Mouse (Mus musculus): ENCODE measurements around the gene Ugt1a5. TPM values are rescaled to one million over a fixed set of nuclear protein-coding genes. Genes with fewer than 3 reads are reported as not detected.
"Not testable (repeated sequence)": the region's sequence is repeated elsewhere in the genome, so short reads cannot be mapped to it uniquely, and the experiment has no call there.

Ugt1a5 gene
- polyA plus RNA-seq, 1 experiment from 2014 or later = not detected

DNA sequence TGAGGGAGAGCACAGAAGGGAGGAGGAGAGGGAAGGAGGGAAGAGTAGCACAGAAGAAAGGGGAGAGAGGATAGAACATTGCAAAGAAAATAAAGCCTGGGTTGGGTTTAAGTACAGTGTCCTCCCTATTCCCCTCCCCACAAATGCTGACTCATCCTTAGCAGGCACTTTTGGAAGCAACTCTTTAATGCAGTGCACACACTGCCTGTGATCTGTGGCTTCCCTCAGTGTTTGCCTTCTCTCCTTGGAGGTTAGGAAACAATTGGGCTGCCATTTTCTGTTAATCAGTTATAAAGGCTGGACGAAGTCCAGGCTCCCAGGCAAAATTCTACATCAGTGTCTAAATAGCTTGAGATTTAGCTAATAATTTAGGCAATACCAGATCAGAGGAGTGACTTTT, 25.3 kb upstream of the Ugt1a5 start:
- H3K4me1 ChIP-seq (replicated peaks); ATAC-seq; H3K9ac ChIP-seq (replicated peaks); H3K4me2 ChIP-seq (replicated peaks); H3K36me3 ChIP-seq; H3K9me3 ChIP-seq; H3K27me3 ChIP-seq; H3K27ac ChIP-seq; H3K4me3 ChIP-seq (replicated peaks): not testable (repeated sequence)
- WGBS = 47% methylated on average over 1 of the region's 1 CpGs

DNA sequence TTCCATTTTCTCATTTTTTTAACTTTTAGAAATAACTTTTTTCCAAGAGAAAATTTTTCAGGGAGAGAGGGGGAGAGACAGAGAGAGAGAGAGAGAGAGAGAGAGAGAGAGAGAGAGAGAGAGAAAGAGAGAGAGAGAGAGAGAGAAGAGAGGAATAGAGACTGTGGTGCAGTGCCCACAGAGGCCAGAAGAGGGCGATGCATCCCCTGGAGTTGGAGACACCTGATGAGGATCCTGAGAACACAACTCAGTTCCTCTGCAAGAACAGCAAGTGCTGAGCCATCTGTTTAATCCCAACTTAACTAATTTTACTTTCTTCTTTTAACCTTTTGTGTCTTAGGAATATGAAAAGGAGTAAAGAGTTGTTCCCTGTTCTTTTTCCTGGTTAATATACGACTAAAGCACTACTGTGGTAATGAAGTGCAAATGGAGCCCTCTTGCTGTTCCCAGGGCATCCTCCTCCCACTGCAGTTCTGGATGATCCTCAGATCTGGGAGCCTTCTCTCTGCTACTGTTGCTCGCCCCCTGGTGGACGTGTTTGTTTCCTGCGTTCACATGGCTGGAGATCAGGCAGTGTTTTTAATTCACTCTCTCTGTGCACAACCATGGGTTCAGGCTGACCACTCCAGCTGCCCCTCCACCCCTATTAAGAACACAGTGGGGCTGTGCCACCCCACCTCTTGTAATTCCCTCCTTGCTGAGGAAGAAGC, 21.7 kb upstream of the Ugt1a5 start:
- not testable (repeated sequence) for H3K4me2 ChIP-seq (replicated peaks); H3K9me3 ChIP-seq; H3K27ac ChIP-seq; H3K9ac ChIP-seq (replicated peaks); H3K4me1 ChIP-seq (replicated peaks); H3K36me3 ChIP-seq; ATAC-seq; H3K4me3 ChIP-seq (replicated peaks); H3K27me3 ChIP-seq
- 7% methylated on average over 5 of the region's 5 CpGs for WGBS

DNA sequence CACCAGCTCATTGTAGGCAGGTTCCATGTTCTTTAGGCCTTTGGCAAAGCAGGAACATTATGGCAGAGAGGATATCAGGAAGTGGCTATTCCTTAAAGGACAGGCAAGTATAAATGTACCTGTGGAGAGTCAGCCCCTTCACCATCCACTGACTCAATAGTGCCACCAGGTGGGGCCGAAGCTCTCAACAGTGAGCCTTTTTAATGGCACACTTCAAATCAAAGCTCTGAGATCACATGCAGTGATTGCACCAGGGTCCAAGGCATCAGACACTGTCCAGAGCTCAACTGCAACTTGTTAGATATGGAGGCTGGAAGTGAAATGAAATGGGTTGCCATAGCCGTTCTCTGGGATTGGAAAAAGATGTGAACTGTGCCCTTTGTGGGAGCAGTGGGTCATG, 20.5 kb upstream of the Ugt1a5 start:
- not testable (repeated sequence) for H3K36me3 ChIP-seq; H3K4me3 ChIP-seq (replicated peaks); H3K27me3 ChIP-seq; ATAC-seq; H3K4me1 ChIP-seq (replicated peaks); H3K27ac ChIP-seq; H3K9me3 ChIP-seq; H3K4me2 ChIP-seq (replicated peaks); H3K9ac ChIP-seq (replicated peaks)
- WGBS = 78% methylated on average over 2 of the region's 2 CpGs

DNA sequence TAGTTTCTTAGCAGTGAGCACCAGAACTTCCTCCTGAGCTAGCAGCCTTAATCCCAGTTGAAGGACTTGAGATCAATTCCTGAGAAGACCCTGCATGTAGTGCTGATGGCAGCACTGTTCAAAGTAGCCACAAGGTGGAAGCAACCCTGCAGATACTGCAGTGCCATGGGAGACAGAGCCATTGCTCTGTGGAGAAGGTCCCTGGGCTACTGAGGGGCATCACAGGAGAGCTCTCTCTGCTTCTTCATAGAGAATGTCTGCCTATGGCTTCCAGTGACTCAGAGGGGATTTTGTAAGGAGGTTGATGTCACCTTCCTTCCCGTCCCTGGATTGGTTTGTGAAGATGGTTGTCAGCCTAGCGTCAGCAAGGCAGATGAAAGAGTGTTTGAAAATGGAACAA, 15.7 kb upstream of the Ugt1a5 start:
- H3K4me1 ChIP-seq (replicated peaks); ATAC-seq; H3K36me3 ChIP-seq; H3K27ac ChIP-seq; H3K4me2 ChIP-seq (replicated peaks); H3K27me3 ChIP-seq; H3K9me3 ChIP-seq; H3K9ac ChIP-seq (replicated peaks); H3K4me3 ChIP-seq (replicated peaks): not testable (repeated sequence)
- 85% methylated on average over 2 of the region's 2 CpGs for WGBS

DNA sequence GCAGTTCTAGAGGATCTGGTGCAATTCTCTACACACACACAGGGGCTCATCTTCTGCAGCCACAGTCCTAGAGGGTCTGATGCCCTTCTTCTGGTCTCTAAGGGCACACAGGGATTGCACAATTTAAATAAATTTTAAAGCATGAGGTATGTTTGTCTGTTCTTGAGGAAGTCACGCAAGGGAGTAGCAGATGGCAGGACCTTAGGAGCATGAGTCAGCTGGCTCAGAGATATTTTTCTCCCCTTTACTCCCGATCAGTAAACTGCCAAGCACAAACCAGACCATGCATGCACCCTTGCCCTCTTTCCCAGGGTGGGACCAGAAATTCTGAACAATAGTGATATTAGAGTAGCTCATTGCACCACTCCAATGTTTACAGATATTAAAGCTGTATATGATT, 7.4 kb upstream of the Ugt1a5 start:
- no peaks in the 10 kb centered on the region for H3K27me3 ChIP-seq
- ATAC-seq = no peak
- H3K36me3 ChIP-seq = no peaks in the 10 kb centered on the region
- 89% methylated on average over 2 of the region's 2 CpGs for WGBS
- no peak overlapping the region for H3K4me3 ChIP-seq (replicated peaks)
- no peak overlapping the region for H3K27ac ChIP-seq
- no peak overlapping the region for H3K9ac ChIP-seq (replicated peaks)
- H3K4me1 ChIP-seq (replicated peaks) = no peaks in the 10 kb centered on the region
- H3K9me3 ChIP-seq = no peaks in the 10 kb centered on the region
- no peak overlapping the region for H3K4me2 ChIP-seq (replicated peaks)

DNA sequence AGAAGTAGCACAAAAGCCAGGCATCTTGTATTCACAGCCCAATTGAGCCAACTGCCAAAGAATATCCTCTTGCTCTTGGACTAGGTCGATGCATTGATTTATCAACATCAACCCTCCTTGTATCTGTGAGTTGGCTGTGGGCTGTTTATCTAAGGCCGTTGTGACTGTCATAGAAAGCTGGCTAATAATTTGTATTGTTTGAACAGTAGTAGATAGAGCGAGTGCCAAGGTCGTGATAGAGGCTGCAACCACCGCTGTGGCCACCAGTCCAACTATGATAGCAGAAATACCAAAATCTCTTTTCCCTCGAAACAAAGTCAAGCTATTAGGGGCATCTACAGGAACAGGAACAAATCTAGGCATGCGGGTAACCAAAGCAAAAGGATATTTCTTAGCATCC, 6.4 kb downstream of the Ugt1a5 start:
- not testable (repeated sequence) for H3K27me3 ChIP-seq; H3K4me1 ChIP-seq (replicated peaks); ATAC-seq; H3K4me2 ChIP-seq (replicated peaks); H3K27ac ChIP-seq; H3K9ac ChIP-seq (replicated peaks); H3K36me3 ChIP-seq; H3K9me3 ChIP-seq; H3K4me3 ChIP-seq (replicated peaks)
- WGBS = 85% methylated on average over 7 of the region's 7 CpGs

DNA sequence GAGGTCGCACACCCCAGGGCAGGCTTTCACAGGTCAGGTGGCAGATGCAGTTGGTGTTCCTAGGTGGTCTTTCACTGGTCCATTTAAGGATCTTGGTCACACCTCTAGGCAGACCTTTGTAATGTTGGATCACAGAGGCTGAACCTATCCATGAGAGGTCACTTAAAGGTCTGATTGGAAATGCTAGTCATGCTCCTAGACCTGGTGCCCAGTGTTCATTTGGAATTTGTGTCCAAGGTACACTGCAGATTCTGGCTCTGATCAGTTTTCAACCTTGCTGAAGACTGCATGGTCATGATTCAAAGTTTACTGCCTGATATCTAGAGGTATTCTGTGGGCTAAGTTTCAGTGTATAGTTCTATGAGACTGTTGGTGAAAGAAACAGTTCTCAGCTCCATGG, 13.8 kb downstream of the Ugt1a5 start:
- Histone ChIP-seq H3K4me3 (replicated peaks) (no peak overlapping the region), H3K36me3 (no peaks in the 10 kb centered on the region), H3K9ac (replicated peaks) (no peak overlapping the region), H3K9me3 (0 out of 2 replicates have a peak, but pooled peaks cover 11% of the 10 kb centered on the region), H3K27me3 (no peaks in the 10 kb centered on the region), H3K4me2 (replicated peaks) (no peak overlapping the region), H3K27ac (no peak overlapping the region), H3K4me1 (replicated peaks) (no peaks in the 10 kb centered on the region)
- ATAC-seq = no peak
- WGBS = 100% methylated on average over 1 of the region's 1 CpGs

DNA sequence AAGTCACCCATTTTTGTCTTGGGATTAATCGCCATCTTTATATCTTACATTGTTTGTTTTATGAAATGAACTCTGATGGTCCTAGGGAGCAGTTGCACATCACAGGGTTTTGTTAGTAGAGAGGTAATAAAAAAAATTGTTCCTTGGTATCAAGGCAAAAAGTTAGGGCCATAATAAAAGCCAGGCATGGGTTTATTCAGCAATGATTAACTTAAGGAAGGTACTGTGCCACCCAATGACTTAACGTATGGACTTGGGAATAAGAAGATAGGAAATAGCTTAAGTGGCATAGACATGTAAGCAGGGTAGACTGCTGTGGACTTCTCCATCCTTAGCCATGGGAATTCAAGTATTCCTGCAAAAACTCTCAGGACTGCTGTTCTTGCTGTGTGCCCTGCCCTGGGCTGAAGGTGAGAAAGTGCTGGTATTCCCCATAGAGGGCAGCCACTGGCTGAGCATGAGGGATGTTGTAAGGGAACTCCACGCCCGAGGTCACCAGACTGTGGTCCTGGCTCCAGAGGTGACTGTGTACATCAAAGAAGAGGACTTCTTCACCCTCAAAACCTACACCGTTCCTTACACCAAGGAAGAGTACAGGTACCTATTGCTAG, 20.6 kb downstream of the Ugt1a5 start:
- no peaks in the 10 kb centered on the region for H3K27me3 ChIP-seq
- no peak for ATAC-seq
- H3K9me3 ChIP-seq = 0 out of 2 replicates have a peak, but pooled peaks cover 3% of the 10 kb centered on the region
- H3K4me2 ChIP-seq (replicated peaks) = no peak overlapping the region
- H3K4me3 ChIP-seq (replicated peaks) = no peak overlapping the region
- no peaks in the 10 kb centered on the region for H3K4me1 ChIP-seq (replicated peaks)
- no peak overlapping the region for H3K9ac ChIP-seq (replicated peaks)
- no peaks in the 10 kb centered on the region for H3K36me3 ChIP-seq
- 92% methylated on average over 5 of the region's 5 CpGs for WGBS
- H3K27ac ChIP-seq = no peak overlapping the region

DNA sequence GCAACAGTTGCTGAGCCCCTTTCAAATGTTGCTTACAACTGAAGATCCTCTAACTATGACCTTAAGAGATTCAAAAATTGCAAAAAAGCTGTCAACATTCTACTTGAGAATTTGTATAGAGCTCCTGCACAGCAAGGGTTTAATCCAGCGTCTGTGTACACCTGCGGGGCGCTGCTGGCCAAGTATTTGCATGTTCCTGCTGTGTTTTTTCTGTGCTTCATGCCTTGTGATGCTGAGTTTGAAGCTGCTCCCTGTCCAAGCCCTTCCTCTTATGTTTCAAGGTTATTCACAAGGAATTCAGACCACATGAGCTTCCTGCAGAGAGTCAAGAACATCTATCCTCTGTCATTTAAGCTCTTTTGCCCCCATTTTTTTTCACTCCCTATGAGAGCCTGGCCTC, 26.3 kb downstream of the Ugt1a5 start:
- H3K36me3 ChIP-seq = no peaks in the 10 kb centered on the region
- H3K4me3 ChIP-seq (replicated peaks) = no peak overlapping the region
- H3K9me3 ChIP-seq = 0 out of 2 replicates have a peak, but pooled peaks cover 3% of the 10 kb centered on the region
- WGBS = 76% methylated on average over 3 of the region's 3 CpGs
- H3K27me3 ChIP-seq = no peaks in the 10 kb centered on the region
- no peak for ATAC-seq
- no peak overlapping the region for H3K27ac ChIP-seq
- no peak overlapping the region for H3K9ac ChIP-seq (replicated peaks)
- no peaks in the 10 kb centered on the region for H3K4me1 ChIP-seq (replicated peaks)
- H3K4me2 ChIP-seq (replicated peaks) = no peak overlapping the region

DNA sequence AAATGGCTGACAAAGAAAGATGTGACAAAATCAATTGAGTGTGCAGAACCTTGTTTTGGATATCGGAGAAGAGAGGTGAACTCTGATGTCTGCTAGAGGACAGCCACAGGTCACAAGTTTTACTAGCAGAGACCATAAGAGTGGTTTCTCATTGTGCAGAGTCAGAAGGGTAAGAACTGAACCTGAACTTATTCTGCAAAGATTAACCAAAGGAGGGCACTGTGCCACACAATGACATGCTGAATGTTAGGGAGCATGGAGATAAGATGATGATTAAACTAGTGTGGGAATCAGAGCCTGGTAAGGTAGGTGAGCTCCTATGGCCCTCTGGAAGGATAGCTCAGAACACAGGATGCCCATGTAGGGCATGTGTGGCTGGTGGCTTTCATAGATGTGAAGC, 29.9 kb downstream of the Ugt1a5 start:
- Histone ChIP-seq H3K27me3 (no peaks in the 10 kb centered on the region), H3K9me3 (no peaks in the 10 kb centered on the region), H3K9ac (replicated peaks) (no peak overlapping the region), H3K27ac (no peak overlapping the region), H3K4me1 (replicated peaks) (no peaks in the 10 kb centered on the region), H3K4me2 (replicated peaks) (no peak overlapping the region), H3K4me3 (replicated peaks) (no peak overlapping the region), H3K36me3 (no peaks in the 10 kb centered on the region)
- ATAC-seq = no peak
- 93% methylated on average over 1 of the region's 1 CpGs for WGBS

DNA sequence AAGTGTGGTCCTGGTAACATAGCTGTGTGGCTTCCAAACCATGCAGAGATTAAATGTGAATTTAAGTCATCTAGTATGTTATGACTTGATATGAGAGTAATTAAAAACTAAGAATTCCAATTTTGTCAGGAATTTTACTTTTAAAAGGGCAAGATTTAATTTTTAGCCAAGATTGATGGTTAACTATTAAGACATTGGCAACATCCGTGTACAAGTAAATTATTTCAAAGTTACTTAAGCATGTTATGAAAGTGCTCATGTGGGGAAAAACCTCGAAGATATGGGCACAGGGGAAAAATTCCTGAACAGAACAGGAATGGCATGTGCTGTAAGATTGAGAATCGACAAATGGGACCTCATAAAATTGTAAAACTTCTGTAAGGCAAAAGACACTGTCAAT, 31.6 kb downstream of the Ugt1a5 start:
- WGBS = 79% methylated on average over 3 of the region's 3 CpGs
- Histone ChIP-seq H3K36me3 (no peaks in the 10 kb centered on the region), H3K4me2 (replicated peaks) (no peak overlapping the region), H3K9me3 (no peaks in the 10 kb centered on the region), H3K27ac (no peak overlapping the region), H3K4me1 (replicated peaks) (no peaks in the 10 kb centered on the region), H3K9ac (replicated peaks) (no peak overlapping the region), H3K4me3 (replicated peaks) (no peak overlapping the region), H3K27me3 (no peaks in the 10 kb centered on the region)
- ATAC-seq = no peak

DNA sequence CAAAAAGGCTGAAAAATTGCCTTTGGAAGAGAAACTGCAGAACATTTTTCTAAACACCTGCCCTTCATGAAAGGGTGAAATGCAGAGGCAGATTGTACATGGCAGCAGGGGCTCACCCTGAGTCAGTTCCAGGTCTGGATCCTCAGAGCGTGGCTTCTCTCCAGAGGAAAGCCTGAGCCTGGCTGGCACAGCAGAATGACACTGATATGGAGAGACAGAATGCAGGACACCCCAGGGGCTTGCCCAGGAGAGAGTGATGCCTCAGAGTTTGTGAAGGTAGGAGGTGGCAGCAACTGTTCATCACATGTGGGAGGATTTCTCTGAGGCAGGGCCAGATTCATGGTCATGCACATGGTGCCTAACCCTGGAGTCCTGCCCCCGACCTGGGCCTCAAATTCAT, 34.2 kb downstream of the Ugt1a5 start:
- Histone ChIP-seq H3K27ac (no peak overlapping the region), H3K4me2 (replicated peaks) (no peak overlapping the region), H3K36me3 (no peaks in the 10 kb centered on the region; the same call in 1 of the 2 replicates), H3K4me1 (replicated peaks) (0 out of 2 replicates have a peak, but pooled peaks cover under 1% of the 10 kb centered on the region), H3K9ac (replicated peaks) (no peak overlapping the region), H3K9me3 (no peaks in the 10 kb centered on the region), H3K4me3 (replicated peaks) (no peak overlapping the region), H3K27me3 (no peaks in the 10 kb centered on the region)
- WGBS = 78% methylated on average over 2 of the region's 2 CpGs
- no peak for ATAC-seq

DNA sequence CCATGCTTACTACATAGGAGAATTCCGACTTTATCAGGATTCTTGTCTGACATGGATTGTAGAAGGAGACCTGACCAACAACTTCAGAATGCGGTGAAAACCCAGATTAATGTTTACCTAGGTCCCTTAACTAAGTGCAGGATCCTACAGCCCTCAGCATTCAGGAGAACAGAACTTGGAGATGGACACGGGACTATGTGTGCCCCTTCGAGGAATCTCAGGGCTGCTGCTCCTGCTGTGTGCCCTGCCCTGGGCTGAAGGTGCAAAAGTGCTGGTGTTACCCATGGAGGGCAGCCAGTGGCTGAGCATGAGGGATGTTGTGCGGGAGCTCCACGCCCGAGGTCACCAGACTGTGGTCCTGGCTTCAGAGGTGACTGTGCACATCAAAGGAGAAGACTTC, 34.6 kb downstream of the Ugt1a5 start, which contains the start of gene Ugt1a2:
Gene Ugt1a2 (plus strand): TSS at position 146 of the 400 bp plus-strand sequence.
- H3K36me3 ChIP-seq = no peaks in the 10 kb centered on the region; the same call in 1 of the 2 replicates
- no peak within 1 kb of the TSS for H3K4me3 ChIP-seq (replicated peaks)
- no peak for ATAC-seq
- H3K4me1 ChIP-seq (replicated peaks) = 0 out of 2 replicates have a peak, but pooled peaks cover 4% of the 10 kb centered on the region
- no peaks in the 10 kb centered on the region for H3K27me3 ChIP-seq
- H3K4me2 ChIP-seq (replicated peaks) = no peak within 1 kb of the TSS
- WGBS = 80% methylated on average over 7 of the region's 7 CpGs
- H3K27ac ChIP-seq = no peak within 1 kb of the TSS
- no peaks in the 10 kb centered on the region for H3K9me3 ChIP-seq
- no peak within 1 kb of the TSS for H3K9ac ChIP-seq (replicated peaks)

Measured in midbrain, embryonic 13.5 days (tissue).